Mouse (Mus musculus) cortical plate, adult 2 months (tissue): ENCODE measurements around the gene Hnrnpab.

Experiments
- CTCF ChIP-seq: fragments of 200-500 bp; IDR thresholded peaks from 2 replicates; pipeline ENCODE4 v1.5.1; 2011; ENCODE audit warnings: mild to moderate bottlenecking, control low read depth, low read length; ENCODE audit not compliant: insufficient read depth; ENCODE audit errors: extremely low read depth
- POLR2A ChIP-seq: fragments of 200-500 bp; IDR thresholded peaks from 2 replicates; pipeline ENCODE4 v1.6.1; 2011; ENCODE audit warnings: mild to moderate bottlenecking, low read length, control low read depth; ENCODE audit not compliant: insufficient read depth; ENCODE audit errors: extremely low read depth

- TF ChIP-seq POLR2A: peak; percentile 97
- TF ChIP-seq CTCF: no peak
These were observed 22.0 kb downstream of the Hnrnpab start, which contains the start of gene Phykpl for GRCm38 (mm10) chr11:51584431-51585248.
